Mouse (Mus musculus): Measurements from ENCODE around the gene Pgm5. TPM values are rescaled to one million over a fixed set of nuclear protein-coding genes. Genes with fewer than 3 reads are reported as not detected.

The Pgm5 gene
- polyA plus RNA-seq, 1 experiment from 2014 or later, result 1.5 TPM

DNA sequence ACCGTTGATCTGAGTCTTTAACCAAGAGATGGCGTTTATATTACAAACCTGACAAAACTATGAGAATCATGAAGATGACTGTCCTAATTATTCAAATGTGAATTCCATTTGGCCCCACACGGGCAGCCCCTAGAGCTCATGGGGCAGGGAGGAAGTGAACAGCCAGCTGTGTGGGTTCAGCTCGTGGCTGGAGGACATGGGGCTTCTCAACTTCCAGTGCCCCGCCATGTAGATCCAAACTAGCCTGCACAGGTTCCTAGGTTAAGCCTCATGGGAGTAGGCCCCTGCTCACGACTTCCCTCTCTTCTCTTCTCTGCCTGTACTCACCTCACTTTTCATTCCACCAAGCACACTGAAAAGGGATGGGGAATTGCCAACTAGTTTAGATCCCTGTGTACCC lies 173.3 kb downstream of the Pgm5 start:
- Histone ChIP-seq H3K27ac (no peak overlapping the region), H3K4me2 (replicated peaks) (no peak overlapping the region), H3K4me3 (replicated peaks; ENCODE audit: low read length) (no peak overlapping the region), H3K4me1 (replicated peaks; ENCODE audit: control insufficient read depth, insufficient read depth, low read length) (no peaks in the 10 kb centered on the region), H3K9me3 (ENCODE audit: control insufficient read depth, low read length) (no peaks in the 10 kb centered on the region), H3K9ac (no peak overlapping the region), H3K36me3 (replicated peaks; ENCODE audit: control insufficient read depth, insufficient read depth) (no peaks in the 10 kb centered on the region), H3K27me3 (ENCODE audit: control insufficient read depth, insufficient read depth, low read length) (no peaks in the 10 kb centered on the region)
- DNase-seq (ENCODE audit: low spot score), result no peak
- WGBS, result 86% methylated on average over 6 of the region's 6 CpGs
- no peak for ATAC-seq (ENCODE audit: low FRiP score)

DNA sequence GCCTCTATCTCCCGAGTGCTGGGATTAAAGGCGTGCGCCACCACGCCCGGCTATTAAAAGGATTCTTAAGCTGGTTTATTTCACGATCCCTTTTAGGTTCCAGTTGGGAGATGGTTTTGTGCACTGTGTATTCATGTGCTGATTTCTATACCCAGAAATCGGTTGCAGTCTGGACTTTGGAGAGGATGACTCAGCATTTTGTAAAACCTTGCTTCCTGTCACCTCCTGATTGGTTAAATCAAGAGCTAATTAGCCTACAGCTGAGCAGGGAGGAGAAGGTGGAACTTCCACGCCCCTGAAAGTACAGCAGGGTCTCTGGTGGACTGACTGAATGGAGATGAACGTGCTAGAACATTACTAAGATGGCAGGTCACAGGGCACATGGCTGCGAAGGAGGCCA lies 175.2 kb downstream of the Pgm5 start:
- H3K4me3 ChIP-seq (replicated peaks; ENCODE audit: low read length), result no peak overlapping the region
- no peak overlapping the region for H3K9ac ChIP-seq
- DNase-seq (ENCODE audit: low spot score), result no peak
- 87% methylated on average over 10 of the region's 10 CpGs for WGBS
- no peaks in the 10 kb centered on the region for H3K36me3 ChIP-seq (replicated peaks; ENCODE audit: control insufficient read depth, insufficient read depth)
- no peak overlapping the region for H3K4me2 ChIP-seq (replicated peaks)
- ATAC-seq (ENCODE audit: low FRiP score), result no peak
- H3K27ac ChIP-seq, result no peak overlapping the region
- H3K27me3 ChIP-seq (ENCODE audit: control insufficient read depth, insufficient read depth, low read length), result no peaks in the 10 kb centered on the region
- no peaks in the 10 kb centered on the region for H3K4me1 ChIP-seq (replicated peaks; ENCODE audit: control insufficient read depth, insufficient read depth, low read length)
- no peaks in the 10 kb centered on the region for H3K9me3 ChIP-seq (ENCODE audit: control insufficient read depth, low read length)

DNA sequence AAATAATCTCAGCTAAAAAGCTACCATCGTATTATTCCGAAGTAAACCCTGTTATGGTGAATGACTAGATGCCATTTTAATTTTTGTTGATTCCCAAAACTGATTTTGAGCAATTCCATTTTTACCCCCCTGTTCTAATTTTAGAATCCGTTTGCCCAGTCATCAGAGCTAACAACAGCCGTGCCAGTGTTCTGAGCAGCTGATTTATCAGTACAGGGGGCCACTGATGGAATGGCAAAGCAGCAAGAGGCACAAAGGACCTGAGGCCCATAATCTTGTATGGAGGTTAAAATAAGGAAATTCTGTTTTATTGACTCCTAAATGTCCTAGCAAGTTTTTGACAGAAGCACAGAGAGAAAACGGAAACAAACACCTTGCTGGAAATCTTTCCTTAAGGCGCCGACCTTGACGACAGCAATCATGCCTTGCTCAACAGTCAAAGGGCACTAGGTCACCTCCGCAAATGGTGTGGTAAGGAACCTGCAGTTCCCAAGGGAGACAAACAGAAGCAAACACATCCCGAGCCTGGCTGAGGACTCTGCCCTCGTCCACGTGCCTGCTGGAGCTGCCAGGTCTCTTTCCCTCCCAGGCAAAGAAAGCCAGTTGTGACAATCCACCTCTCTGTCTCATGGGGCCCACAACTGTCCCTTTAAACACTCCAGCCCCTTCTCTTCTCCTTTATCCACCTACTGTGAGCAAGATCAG lies 178.5 kb downstream of the Pgm5 start:
- Histone ChIP-seq H3K4me3 (replicated peaks; ENCODE audit: low read length) (no peak overlapping the region), H3K4me1 (replicated peaks; ENCODE audit: control insufficient read depth, insufficient read depth, low read length) (no peaks in the 10 kb centered on the region), H3K27ac (no peak overlapping the region), H3K4me2 (replicated peaks) (no peak overlapping the region), H3K9ac (no peak overlapping the region), H3K9me3 (ENCODE audit: control insufficient read depth, low read length) (no peaks in the 10 kb centered on the region), H3K27me3 (ENCODE audit: control insufficient read depth, insufficient read depth, low read length) (no peaks in the 10 kb centered on the region), H3K36me3 (replicated peaks; ENCODE audit: control insufficient read depth, insufficient read depth) (no peaks in the 10 kb centered on the region)
- WGBS, result 72% methylated on average over 12 of the region's 12 CpGs
- ATAC-seq (ENCODE audit: low FRiP score), result no peak
- no peak for DNase-seq (ENCODE audit: low spot score)

- Histone ChIP-seq H3K36me3 (replicated peaks; ENCODE audit: control insufficient read depth, insufficient read depth) (no peaks in the 10 kb centered on the region), H3K9me3 (ENCODE audit: control insufficient read depth, low read length) (no peaks in the 10 kb centered on the region), H3K4me2 (replicated peaks) (no peak overlapping the region), H3K27me3 (ENCODE audit: control insufficient read depth, insufficient read depth, low read length) (no peaks in the 10 kb centered on the region), H3K27ac (no peak overlapping the region), H3K4me1 (replicated peaks; ENCODE audit: control insufficient read depth, insufficient read depth, low read length) (no peaks in the 10 kb centered on the region), H3K4me3 (replicated peaks; ENCODE audit: low read length) (no peak overlapping the region), H3K9ac (no peak overlapping the region)
- no peak for DNase-seq (ENCODE audit: low spot score)
- WGBS, result 78% methylated on average over 8 of the region's 8 CpGs
- ATAC-seq (ENCODE audit: low FRiP score), result no peak
Observed at GRCm38 (mm10) chr19:24677242-24677984, 184.2 kb downstream of the Pgm5 start.

- DNase-seq (ENCODE audit: low spot score), result no peak
- Histone ChIP-seq H3K9me3 (ENCODE audit: control insufficient read depth, low read length) (no peaks in the 10 kb centered on the region), H3K9ac (no peak overlapping the region), H3K36me3 (replicated peaks; ENCODE audit: control insufficient read depth, insufficient read depth) (no peaks in the 10 kb centered on the region), H3K4me1 (replicated peaks; ENCODE audit: control insufficient read depth, insufficient read depth, low read length) (no peaks in the 10 kb centered on the region), H3K27ac (no peak overlapping the region), H3K4me2 (replicated peaks) (no peak overlapping the region), H3K4me3 (replicated peaks; ENCODE audit: low read length) (no peak overlapping the region), H3K27me3 (ENCODE audit: control insufficient read depth, insufficient read depth, low read length) (no peaks in the 10 kb centered on the region)
- no peak for ATAC-seq (ENCODE audit: low FRiP score)
- WGBS, result 91% methylated on average over 7 of the region's 7 CpGs
Observed at GRCm38 (mm10) chr19:24676429-24676828, 185.2 kb downstream of the Pgm5 start.

DNA sequence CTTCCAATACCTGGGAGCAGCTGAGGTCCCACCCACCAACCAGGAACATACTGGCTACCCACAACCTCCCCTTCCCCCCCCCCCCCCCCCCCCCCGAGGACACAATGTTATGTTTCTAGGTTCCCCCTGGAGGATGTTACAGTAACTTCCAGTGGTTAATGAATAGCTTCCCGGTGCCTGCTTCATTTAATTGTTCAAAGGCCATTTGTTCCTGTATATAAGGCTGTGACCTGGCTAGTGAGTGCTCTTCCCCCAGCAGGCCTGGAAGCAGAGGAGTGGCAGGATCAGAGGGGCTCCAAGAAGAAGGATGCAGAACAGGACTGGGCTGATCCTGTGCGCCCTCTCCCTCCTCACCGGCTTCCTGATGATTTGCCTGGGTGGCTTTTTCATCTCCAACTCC lies 187.9 kb downstream of the Pgm5 start, which contains the start of gene Tmem252:
TSS of gene Tmem252 (plus strand) at position 247 of the 400 bp plus-strand sequence.
- no peak within 1 kb of the TSS for H3K9ac ChIP-seq
- no peaks in the 10 kb centered on the region for H3K9me3 ChIP-seq (ENCODE audit: control insufficient read depth, low read length)
- H3K4me1 ChIP-seq (replicated peaks; ENCODE audit: control insufficient read depth, insufficient read depth, low read length), result no peaks in the 10 kb centered on the region
- H3K4me3 ChIP-seq (replicated peaks; ENCODE audit: low read length), result no peak within 1 kb of the TSS
- 48% methylated on average over 4 of the region's 4 CpGs for WGBS
- DNase-seq (ENCODE audit: low spot score), result no peak
- ATAC-seq (ENCODE audit: low FRiP score), result no peak
- H3K36me3 ChIP-seq (replicated peaks; ENCODE audit: control insufficient read depth, insufficient read depth), result no peaks in the 10 kb centered on the region
- no peaks in the 10 kb centered on the region for H3K27me3 ChIP-seq (ENCODE audit: control insufficient read depth, insufficient read depth, low read length)
- H3K4me2 ChIP-seq (replicated peaks), result no peak within 1 kb of the TSS
- H3K27ac ChIP-seq, result 0 out of 2 replicates have a peak within 1 kb of the TSS, but pooled peaks have one; percentile 9

GRCm38 (mm10) chr19:24673331-24673730 lies 188.3 kb downstream of the Pgm5 start:
- no peaks in the 10 kb centered on the region for H3K36me3 ChIP-seq (replicated peaks; ENCODE audit: control insufficient read depth, insufficient read depth)
- H3K4me3 ChIP-seq (replicated peaks; ENCODE audit: low read length), result no peak overlapping the region
- 87% methylated on average over 10 of the region's 10 CpGs for WGBS
- no peaks in the 10 kb centered on the region for H3K27me3 ChIP-seq (ENCODE audit: control insufficient read depth, insufficient read depth, low read length)
- H3K9ac ChIP-seq, result no peak overlapping the region
- DNase-seq (ENCODE audit: low spot score) (no peak), ATAC-seq (ENCODE audit: low FRiP score) (no peak)
- H3K27ac ChIP-seq, result no peak overlapping the region
- H3K4me1 ChIP-seq (replicated peaks; ENCODE audit: control insufficient read depth, insufficient read depth, low read length), result no peaks in the 10 kb centered on the region
- no peak overlapping the region for H3K4me2 ChIP-seq (replicated peaks)
- H3K9me3 ChIP-seq (ENCODE audit: control insufficient read depth, low read length), result no peaks in the 10 kb centered on the region

DNA sequence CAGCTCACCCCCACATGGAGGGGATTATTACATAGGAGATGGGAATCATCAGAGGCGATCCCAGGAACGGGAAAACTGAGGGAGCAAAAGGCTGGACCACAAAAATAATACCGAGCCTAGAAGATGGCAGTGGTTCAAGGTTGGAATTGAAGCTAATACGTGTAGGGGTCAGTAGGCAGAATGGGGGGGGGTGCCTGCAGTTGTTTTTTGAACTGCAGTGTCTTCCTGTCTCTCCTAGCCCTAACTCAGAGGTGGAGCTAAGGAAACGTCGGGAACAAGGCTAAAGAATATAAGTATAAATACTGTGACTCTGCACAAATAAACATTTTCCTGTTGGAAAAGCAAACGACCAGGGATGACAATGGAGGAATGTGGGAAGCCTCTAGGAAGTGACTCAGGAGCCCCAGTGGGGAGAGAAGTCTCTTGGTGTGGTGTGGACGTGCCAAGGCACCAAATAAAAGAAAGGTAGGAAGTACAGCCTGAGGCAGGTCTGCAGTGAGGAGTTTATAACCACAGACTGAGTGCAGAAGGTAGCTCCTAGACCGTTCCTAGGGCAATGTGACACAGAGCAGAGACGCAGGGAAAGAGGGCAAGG lies 189.2 kb downstream of the Pgm5 start:
- no peak for DNase-seq (ENCODE audit: low spot score)
- Histone ChIP-seq H3K27ac (no peak overlapping the region), H3K27me3 (ENCODE audit: control insufficient read depth, insufficient read depth, low read length) (no peaks in the 10 kb centered on the region), H3K4me3 (replicated peaks; ENCODE audit: low read length) (no peak overlapping the region), H3K4me1 (replicated peaks; ENCODE audit: control insufficient read depth, insufficient read depth, low read length) (no peaks in the 10 kb centered on the region), H3K4me2 (replicated peaks) (no peak overlapping the region), H3K9me3 (ENCODE audit: control insufficient read depth, low read length) (no peaks in the 10 kb centered on the region), H3K36me3 (replicated peaks; ENCODE audit: control insufficient read depth, insufficient read depth) (no peaks in the 10 kb centered on the region), H3K9ac (no peak overlapping the region)
- WGBS, result 81% methylated on average over 10 of the region's 10 CpGs
- ATAC-seq (ENCODE audit: low FRiP score), result no peak

DNA sequence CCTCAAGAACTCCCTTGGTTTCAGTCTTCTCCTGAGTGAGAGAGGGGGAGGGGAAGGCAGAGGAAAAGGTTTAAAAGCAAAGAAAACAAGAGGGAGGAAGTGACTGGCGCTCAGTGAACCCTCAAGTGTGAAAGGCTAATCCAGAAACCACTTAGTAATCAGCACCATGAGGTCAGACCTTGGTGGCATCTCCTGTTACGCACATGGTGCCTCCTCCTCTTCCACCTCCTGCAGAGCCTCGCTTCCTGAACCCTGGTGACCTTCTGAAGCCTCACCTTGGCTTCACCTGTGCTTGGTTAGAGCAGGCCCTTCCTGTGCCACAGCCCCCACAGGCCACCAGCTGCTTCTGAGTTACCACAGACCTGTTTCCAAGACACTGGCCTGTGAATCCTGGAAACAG lies 190.1 kb downstream of the Pgm5 start:
- WGBS, result 67% methylated on average over 3 of the region's 3 CpGs
- peak overlapping the region; percentile 38; the same call in 1 of the 2 replicates for H3K27ac ChIP-seq
- H3K9me3 ChIP-seq (ENCODE audit: control insufficient read depth, low read length), result no peaks in the 10 kb centered on the region
- H3K4me2 ChIP-seq (replicated peaks), result no peak overlapping the region
- H3K27me3 ChIP-seq (ENCODE audit: control insufficient read depth, insufficient read depth, low read length), result no peaks in the 10 kb centered on the region
- DNase-seq (ENCODE audit: low spot score) (no peak), ATAC-seq (ENCODE audit: low FRiP score) (no peak)
- no peak overlapping the region for H3K9ac ChIP-seq
- H3K4me1 ChIP-seq (replicated peaks; ENCODE audit: control insufficient read depth, insufficient read depth, low read length), result no peaks in the 10 kb centered on the region
- no peaks in the 10 kb centered on the region for H3K36me3 ChIP-seq (replicated peaks; ENCODE audit: control insufficient read depth, insufficient read depth)
- no peak overlapping the region for H3K4me3 ChIP-seq (replicated peaks; ENCODE audit: low read length)

All from hindbrain, embryonic 14.5 days (tissue).